Mouse (Mus musculus): ENCODE measurements around the gene Bbx. TPM values are rescaled to one million over a fixed set of nuclear protein-coding genes. Genes with fewer than 3 reads are reported as not detected.

Gene Bbx
- polyA plus RNA-seq, 1 experiment from 2014 or later = 65.4 TPM

GRCm38 (mm10) chr16:50251417-50251975 lies 180.7 kb downstream of the Bbx start:
- no peaks in the 10 kb centered on the region for H3K4me1 ChIP-seq
- no peaks in the 10 kb centered on the region for H3K9me3 ChIP-seq (replicated peaks)
- no peak overlapping the region for H3K4me2 ChIP-seq
- H3K9ac ChIP-seq = no peak overlapping the region
- ATAC-seq (replicated peaks; ENCODE audit: low FRiP score) = no peak
- no peak overlapping the region for H3K4me3 ChIP-seq (replicated peaks)
- H3K27me3 ChIP-seq = no peaks in the 10 kb centered on the region
- 67% methylated on average over 6 of the region's 6 CpGs for WGBS
- H3K36me3 ChIP-seq = peaks cover 10% of the 10 kb centered on the region; the same call in 1 of the 2 replicates
- H3K27ac ChIP-seq = no peak overlapping the region

- WGBS = 89% methylated on average over 5 of the region's 5 CpGs
Observed at GRCm38 (mm10) chr16:50250469-50250868, 181.7 kb downstream of the Bbx start.

GRCm38 (mm10) chr16:50249036-50249435 lies 183.2 kb downstream of the Bbx start:
- WGBS = 84% methylated on average over 3 of the region's 3 CpGs
- no peak overlapping the region for H3K4me2 ChIP-seq
- H3K27ac ChIP-seq = no peak overlapping the region
- H3K9ac ChIP-seq = no peak overlapping the region
- ATAC-seq (replicated peaks; ENCODE audit: low FRiP score) = no peak
- no peaks in the 10 kb centered on the region for H3K27me3 ChIP-seq
- H3K4me1 ChIP-seq = no peaks in the 10 kb centered on the region
- no peaks in the 10 kb centered on the region for H3K9me3 ChIP-seq (replicated peaks)
- H3K4me3 ChIP-seq (replicated peaks) = no peak overlapping the region
- H3K36me3 ChIP-seq = peaks cover 6% of the 10 kb centered on the region; the same call in 1 of the 2 replicates

More at GRCm38 (mm10) chr16:50250469-50250868, 181.7 kb downstream of the Bbx start:
- H3K4me3 ChIP-seq (replicated peaks) = no peak overlapping the region
- H3K4me1 ChIP-seq = no peaks in the 10 kb centered on the region
- no peaks in the 10 kb centered on the region for H3K27me3 ChIP-seq
- no peaks in the 10 kb centered on the region for H3K9me3 ChIP-seq (replicated peaks)
- H3K36me3 ChIP-seq = peaks cover 6% of the 10 kb centered on the region; the same call in 1 of the 2 replicates
- no peak overlapping the region for H3K4me2 ChIP-seq
- H3K27ac ChIP-seq = no peak overlapping the region
- ATAC-seq (replicated peaks; ENCODE audit: low FRiP score) = no peak
- no peak overlapping the region for H3K9ac ChIP-seq

- Histone ChIP-seq H3K4me1 (0 out of 2 replicates have a peak, but pooled peaks cover 3% of the 10 kb centered on the region), H3K9ac (no peak overlapping the region), H3K4me3 (replicated peaks) (no peak overlapping the region), H3K27me3 (no peaks in the 10 kb centered on the region), H3K27ac (no peak overlapping the region), H3K36me3 (peaks cover 17% of the 10 kb centered on the region; the same call in 1 of the 2 replicates), H3K4me2 (no peak overlapping the region), H3K9me3 (replicated peaks) (no peaks in the 10 kb centered on the region)
- 0 out of 2 replicates have a peak, but pooled peaks have one; percentile 36 for ATAC-seq (replicated peaks; ENCODE audit: low FRiP score)
- WGBS = 65% methylated on average over 4 of the region's 4 CpGs
Observed at GRCm38 (mm10) chr16:50242444-50242843, 189.7 kb downstream of the Bbx start.

GRCm38 (mm10) chr16:50241604-50242003 lies 190.6 kb downstream of the Bbx start:
- H3K9ac ChIP-seq = no peak overlapping the region
- 56% methylated on average over 3 of the region's 3 CpGs for WGBS
- H3K4me2 ChIP-seq = no peak overlapping the region
- no peaks in the 10 kb centered on the region for H3K9me3 ChIP-seq (replicated peaks)
- 0 out of 2 replicates have a peak, but pooled peaks cover 3% of the 10 kb centered on the region for H3K4me1 ChIP-seq
- peak overlapping the region; percentile 45; the same call in 1 of the 2 replicates for H3K27ac ChIP-seq
- peak; percentile 88 for ATAC-seq (replicated peaks; ENCODE audit: low FRiP score)
- no peaks in the 10 kb centered on the region for H3K27me3 ChIP-seq
- H3K4me3 ChIP-seq (replicated peaks) = no peak overlapping the region
- H3K36me3 ChIP-seq = peaks cover 19% of the 10 kb centered on the region; the same call in 1 of the 2 replicates

GRCm38 (mm10) chr16:50235231-50235630 lies 197.0 kb downstream of the Bbx start:
- Histone ChIP-seq H3K9me3 (replicated peaks) (no peaks in the 10 kb centered on the region), H3K36me3 (peaks cover 33% of the 10 kb centered on the region), H3K27me3 (no peaks in the 10 kb centered on the region), H3K27ac (no peak overlapping the region), H3K9ac (no peak overlapping the region), H3K4me3 (replicated peaks) (no peak overlapping the region), H3K4me1 (no peaks in the 10 kb centered on the region), H3K4me2 (no peak overlapping the region)
- ATAC-seq (replicated peaks; ENCODE audit: low FRiP score) = peak; percentile 89
- 43% methylated on average over 3 of the region's 3 CpGs for WGBS

GRCm38 (mm10) chr16:50230624-50231023 lies 201.6 kb downstream of the Bbx start:
- ATAC-seq (replicated peaks; ENCODE audit: low FRiP score) = no peak
- 92% methylated on average over 2 of the region's 2 CpGs for WGBS
- Histone ChIP-seq H3K9ac (no peak overlapping the region), H3K27ac (no peak overlapping the region), H3K4me2 (no peak overlapping the region), H3K9me3 (replicated peaks) (no peaks in the 10 kb centered on the region), H3K36me3 (peaks cover 10% of the 10 kb centered on the region), H3K27me3 (no peaks in the 10 kb centered on the region), H3K4me3 (replicated peaks) (no peak overlapping the region), H3K4me1 (no peaks in the 10 kb centered on the region)

- Histone ChIP-seq H3K9me3 (replicated peaks) (no peaks in the 10 kb centered on the region), H3K36me3 (peaks cover 21% of the 10 kb centered on the region), H3K4me2 (no peak overlapping the region), H3K27ac (no peak overlapping the region), H3K4me3 (replicated peaks) (no peak overlapping the region), H3K9ac (no peak overlapping the region), H3K27me3 (no peaks in the 10 kb centered on the region), H3K4me1 (no peaks in the 10 kb centered on the region)
- ATAC-seq (replicated peaks; ENCODE audit: low FRiP score) = no peak
- 87% methylated on average over 1 of the region's 1 CpGs for WGBS
Observed at GRCm38 (mm10) chr16:50228833-50229232, 203.4 kb downstream of the Bbx start.

GRCm38 (mm10) chr16:50226274-50226673 lies 205.9 kb downstream of the Bbx start:
- no peak overlapping the region for H3K4me3 ChIP-seq (replicated peaks)
- H3K27ac ChIP-seq = no peak overlapping the region
- no peak for ATAC-seq (replicated peaks; ENCODE audit: low FRiP score)
- H3K4me2 ChIP-seq = no peak overlapping the region
- no peaks in the 10 kb centered on the region for H3K9me3 ChIP-seq (replicated peaks)
- 54% methylated on average over 1 of the region's 1 CpGs for WGBS
- H3K36me3 ChIP-seq = peaks cover 31% of the 10 kb centered on the region
- no peak overlapping the region for H3K9ac ChIP-seq
- no peaks in the 10 kb centered on the region for H3K27me3 ChIP-seq
- no peaks in the 10 kb centered on the region for H3K4me1 ChIP-seq

GRCm38 (mm10) chr16:50224946-50225345 lies 207.2 kb downstream of the Bbx start:
- no peaks in the 10 kb centered on the region for H3K4me1 ChIP-seq
- no peak overlapping the region for H3K27ac ChIP-seq
- 83% methylated on average over 3 of the region's 3 CpGs for WGBS
- no peak overlapping the region for H3K9ac ChIP-seq
- no peak for ATAC-seq (replicated peaks; ENCODE audit: low FRiP score)
- H3K4me2 ChIP-seq = no peak overlapping the region
- no peaks in the 10 kb centered on the region for H3K27me3 ChIP-seq
- peaks cover 30% of the 10 kb centered on the region for H3K36me3 ChIP-seq
- H3K4me3 ChIP-seq (replicated peaks) = no peak overlapping the region
- H3K9me3 ChIP-seq (replicated peaks) = no peaks in the 10 kb centered on the region

- no peak overlapping the region for H3K9ac ChIP-seq
- peaks cover 43% of the 10 kb centered on the region for H3K36me3 ChIP-seq
- no peaks in the 10 kb centered on the region for H3K4me1 ChIP-seq
- H3K9me3 ChIP-seq (replicated peaks) = no peaks in the 10 kb centered on the region
- H3K4me3 ChIP-seq (replicated peaks) = no peak overlapping the region
- no peaks in the 10 kb centered on the region for H3K27me3 ChIP-seq
- WGBS = 83% methylated on average over 8 of the region's 8 CpGs
- no peak for ATAC-seq (replicated peaks; ENCODE audit: low FRiP score)
- H3K27ac ChIP-seq = no peak overlapping the region
- no peak overlapping the region for H3K4me2 ChIP-seq
Observed at GRCm38 (mm10) chr16:50220734-50221501, 211.3 kb downstream of the Bbx start.

- Histone ChIP-seq H3K9ac (no peak overlapping the region), H3K36me3 (peaks cover 22% of the 10 kb centered on the region), H3K4me2 (no peak overlapping the region), H3K9me3 (replicated peaks) (no peaks in the 10 kb centered on the region), H3K4me3 (replicated peaks) (no peak overlapping the region), H3K27me3 (no peaks in the 10 kb centered on the region), H3K4me1 (no peaks in the 10 kb centered on the region), H3K27ac (no peak overlapping the region)
- no peak for ATAC-seq (replicated peaks; ENCODE audit: low FRiP score)
Observed at GRCm38 (mm10) chr16:50217084-50217483, 215.1 kb downstream of the Bbx start.
